Mouse (Mus musculus) intestine, embryonic 15.5 days (tissue): ENCODE results near the gene Aldh9a1. TPM values are rescaled to one million over a fixed set of nuclear protein-coding genes. Genes with fewer than 3 reads are reported as not detected.

ENCODE experiments used
- ATAC-seq: fragments of 200-750 bp; cut with Nextera tagmentation; 2 replicates; pipeline ENCODE4 v1.8.0; 2017; ENCODE audit warnings: moderate TSS enrichment, moderate library complexity
- H3K27ac ChIP-seq: fragments of 300-500 bp; sonication (generic); 2 replicates; pipeline ENCODE4 v1.5.1; 2015; ENCODE audit warnings: mild to moderate bottlenecking, inconsistent platforms
- H3K27me3 ChIP-seq: fragments of 300-500 bp; sonication (generic); replicated peaks from 2 replicates; pipeline ENCODE4 v1.6.1; 2015; ENCODE audit warnings: inconsistent platforms
- H3K36me3 ChIP-seq: fragments of 300-500 bp; sonication (generic); 2 replicates; pipeline ENCODE4 v1.6.1; 2015; ENCODE audit warnings: inconsistent platforms
- H3K4me1 ChIP-seq: fragments of 300-500 bp; sonication (generic); replicated peaks from 2 replicates; pipeline ENCODE4 v1.6.1; 2015; ENCODE audit warnings: inconsistent platforms
- H3K4me2 ChIP-seq: fragments of 300-500 bp; sonication (generic); replicated peaks from 2 replicates; pipeline ENCODE4 v1.6.1; 2015; ENCODE audit warnings: mild to moderate bottlenecking, inconsistent platforms
- H3K4me3 ChIP-seq: fragments of 300-500 bp; sonication (generic); replicated peaks from 2 replicates; pipeline ENCODE4 v1.5.1; 2015; ENCODE audit warnings: inconsistent platforms
- H3K9ac ChIP-seq: fragments of 300-500 bp; sonication (generic); 2 replicates; pipeline ENCODE4 v1.6.1; 2015; ENCODE audit warnings: inconsistent platforms
- H3K9me3 ChIP-seq: fragments of 300-500 bp; sonication (generic); 2 replicates; pipeline ENCODE4 v1.6.1; 2016; ENCODE audit warnings: inconsistent platforms
- WGBS: fragments of 180-500 bp; shearing (Covaris S2); methylation state at CpG from one replicate; pipeline ENCODE4 v1.1.7; 2015; 5-methylcytosine and 5-hydroxymethylcytosine counted together
- polyA plus RNA-seq: library from polyadenylated mRNA; unstranded; fragments of >200 nt; fragmentation: Nextera tagmentation; extraction: Ambion mirVana; gene quantifications from 2 replicates; pipeline ENCODE4 v1.2.1, GENCODE M21; 2015

The Aldh9a1 gene
- polyA plus RNA-seq, 1 experiment from 2014 or later, result 133 TPM

GRCm38 (mm10) chr1:167378019-167378418 lies 28.2 kb downstream of the Aldh9a1 start:
- H3K9ac ChIP-seq, result no peak overlapping the region
- peak overlapping the region; percentile 55 for H3K27ac ChIP-seq
- H3K4me3 ChIP-seq, result no peak overlapping the region
- H3K36me3 ChIP-seq, result no peaks in the 10 kb centered on the region
- no peak overlapping the region for H3K4me2 ChIP-seq
- H3K9me3 ChIP-seq, result no peaks in the 10 kb centered on the region
- 56% methylated on average over 6 of the region's 6 CpGs for WGBS
- ATAC-seq, result peak; percentile 52
- H3K27me3 ChIP-seq, result no peaks in the 10 kb centered on the region
- H3K4me1 ChIP-seq, result peaks cover 11% of the 10 kb centered on the region; the same call in 1 of the 2 replicates

GRCm38 (mm10) chr1:167379751-167380150 lies 30.0 kb downstream of the Aldh9a1 start:
- no peak overlapping the region for H3K9ac ChIP-seq
- H3K4me2 ChIP-seq, result no peak overlapping the region
- H3K27ac ChIP-seq, result no peak overlapping the region
- H3K4me3 ChIP-seq, result no peak overlapping the region
- 83% methylated on average over 5 of the region's 5 CpGs for WGBS
- no peaks in the 10 kb centered on the region for H3K9me3 ChIP-seq
- H3K27me3 ChIP-seq, result no peaks in the 10 kb centered on the region
- peaks cover 8% of the 10 kb centered on the region; the same call in 1 of the 2 replicates for H3K4me1 ChIP-seq
- H3K36me3 ChIP-seq, result no peaks in the 10 kb centered on the region
- no peak for ATAC-seq

- Histone ChIP-seq H3K36me3 (no peaks in the 10 kb centered on the region), H3K27me3 (no peaks in the 10 kb centered on the region), H3K4me2 (no peak overlapping the region), H3K9me3 (no peaks in the 10 kb centered on the region), H3K9ac (no peak overlapping the region), H3K27ac (no peak overlapping the region), H3K4me1 (peaks cover 8% of the 10 kb centered on the region; the same call in 1 of the 2 replicates), H3K4me3 (no peak overlapping the region)
- 90% methylated on average over 2 of the region's 2 CpGs for WGBS
- no peak for ATAC-seq
Measured at GRCm38 (mm10) chr1:167380223-167380622, 30.4 kb downstream of the Aldh9a1 start.

- 67% methylated on average over 8 of the region's 8 CpGs for WGBS
- H3K4me3 ChIP-seq, result no peak overlapping the region
- no peaks in the 10 kb centered on the region for H3K27me3 ChIP-seq
- H3K36me3 ChIP-seq, result no peaks in the 10 kb centered on the region
- H3K9me3 ChIP-seq, result no peaks in the 10 kb centered on the region
- peak overlapping the region; percentile 71 for H3K27ac ChIP-seq
- H3K4me1 ChIP-seq, result peaks cover 8% of the 10 kb centered on the region; the same call in 1 of the 2 replicates
- H3K9ac ChIP-seq, result no peak overlapping the region
- no peak overlapping the region for H3K4me2 ChIP-seq
- peak; percentile 64 for ATAC-seq
Measured at GRCm38 (mm10) chr1:167381050-167382015, 31.5 kb downstream of the Aldh9a1 start.

- Histone ChIP-seq H3K4me3 (no peak overlapping the region), H3K27me3 (no peaks in the 10 kb centered on the region), H3K9ac (no peak overlapping the region), H3K4me1 (peaks cover 11% of the 10 kb centered on the region), H3K27ac (peak overlapping the region; percentile 71; the same call in 1 of the 2 replicates), H3K9me3 (no peaks in the 10 kb centered on the region), H3K4me2 (no peak overlapping the region), H3K36me3 (no peaks in the 10 kb centered on the region)
- 77% methylated on average over 7 of the region's 7 CpGs for WGBS
- no peak for ATAC-seq
Measured at GRCm38 (mm10) chr1:167382316-167382715, 32.5 kb downstream of the Aldh9a1 start.

GRCm38 (mm10) chr1:167382763-167383162 lies 33.0 kb downstream of the Aldh9a1 start:
- WGBS, result 91% methylated on average over 5 of the region's 5 CpGs
- H3K27ac ChIP-seq, result no peak overlapping the region

GRCm38 (mm10) chr1:167383178-167383577 lies 33.4 kb downstream of the Aldh9a1 start:
- Histone ChIP-seq H3K4me1 (peaks cover 11% of the 10 kb centered on the region), H3K9ac (no peak overlapping the region), H3K4me2 (no peak overlapping the region), H3K27me3 (no peaks in the 10 kb centered on the region), H3K9me3 (no peaks in the 10 kb centered on the region), H3K4me3 (no peak overlapping the region), H3K27ac (no peak overlapping the region), H3K36me3 (no peaks in the 10 kb centered on the region)
- ATAC-seq, result no peak
- WGBS, result 87% methylated on average over 5 of the region's 5 CpGs

More at GRCm38 (mm10) chr1:167382763-167383162, 33.0 kb downstream of the Aldh9a1 start:
- no peak overlapping the region for H3K4me3 ChIP-seq
- H3K9me3 ChIP-seq, result no peaks in the 10 kb centered on the region
- no peaks in the 10 kb centered on the region for H3K36me3 ChIP-seq
- no peak overlapping the region for H3K4me2 ChIP-seq
- no peak overlapping the region for H3K9ac ChIP-seq
- ATAC-seq, result no peak
- H3K27me3 ChIP-seq, result no peaks in the 10 kb centered on the region
- peaks cover 11% of the 10 kb centered on the region for H3K4me1 ChIP-seq

- H3K4me1 ChIP-seq, result peaks cover 11% of the 10 kb centered on the region
- no peak overlapping the region for H3K4me3 ChIP-seq
- peak; percentile 88 for ATAC-seq
- H3K27ac ChIP-seq, result peak overlapping the region; percentile 71
- H3K27me3 ChIP-seq, result no peaks in the 10 kb centered on the region
- no peak overlapping the region for H3K4me2 ChIP-seq
- 40% methylated on average over 3 of the region's 3 CpGs for WGBS
- no peaks in the 10 kb centered on the region for H3K36me3 ChIP-seq
- H3K9ac ChIP-seq, result no peak overlapping the region
- no peaks in the 10 kb centered on the region for H3K9me3 ChIP-seq
Measured at GRCm38 (mm10) chr1:167384156-167384555, 34.4 kb downstream of the Aldh9a1 start.

- 85% methylated on average over 2 of the region's 2 CpGs for WGBS
- Histone ChIP-seq H3K27ac (peak overlapping the region; percentile 71; the same call in 1 of the 2 replicates), H3K36me3 (no peaks in the 10 kb centered on the region)
Measured at GRCm38 (mm10) chr1:167385211-167385610, 35.4 kb downstream of the Aldh9a1 start.

GRCm38 (mm10) chr1:167385636-167386035 lies 35.8 kb downstream of the Aldh9a1 start:
- H3K4me1 ChIP-seq, result peaks cover 16% of the 10 kb centered on the region
- no peaks in the 10 kb centered on the region for H3K36me3 ChIP-seq
- no peak overlapping the region for H3K9ac ChIP-seq
- no peak for ATAC-seq
- 0 out of 2 replicates have a peak overlapping the region, but pooled peaks have one; percentile 25 for H3K27ac ChIP-seq
- no peaks in the 10 kb centered on the region for H3K27me3 ChIP-seq
- no peak overlapping the region for H3K4me2 ChIP-seq
- 79% methylated on average over 5 of the region's 5 CpGs for WGBS
- H3K4me3 ChIP-seq, result no peak overlapping the region
- H3K9me3 ChIP-seq, result no peaks in the 10 kb centered on the region

More at GRCm38 (mm10) chr1:167385211-167385610, 35.4 kb downstream of the Aldh9a1 start:
- peaks cover 15% of the 10 kb centered on the region for H3K4me1 ChIP-seq
- no peak overlapping the region for H3K4me2 ChIP-seq
- no peak overlapping the region for H3K4me3 ChIP-seq
- ATAC-seq, result no peak
- H3K27me3 ChIP-seq, result no peaks in the 10 kb centered on the region
- no peak overlapping the region for H3K9ac ChIP-seq
- H3K9me3 ChIP-seq, result no peaks in the 10 kb centered on the region

- Histone ChIP-seq H3K27ac (no peak overlapping the region), H3K9ac (no peak overlapping the region)
Measured at GRCm38 (mm10) chr1:167386466-167386865, 36.7 kb downstream of the Aldh9a1 start.

GRCm38 (mm10) chr1:167387310-167387709 lies 37.5 kb downstream of the Aldh9a1 start:
- Histone ChIP-seq H3K36me3 (no peaks in the 10 kb centered on the region), H3K9me3 (no peaks in the 10 kb centered on the region), H3K4me2 (no peak overlapping the region), H3K27ac (no peak overlapping the region), H3K9ac (no peak overlapping the region), H3K4me1 (peaks cover 11% of the 10 kb centered on the region), H3K27me3 (no peaks in the 10 kb centered on the region), H3K4me3 (no peak overlapping the region)
- ATAC-seq, result no peak
- 52% methylated on average over 2 of the region's 2 CpGs for WGBS

More at GRCm38 (mm10) chr1:167386466-167386865, 36.7 kb downstream of the Aldh9a1 start:
- H3K4me1 ChIP-seq, result peaks cover 18% of the 10 kb centered on the region
- 50% methylated on average over 1 of the region's 2 CpGs for WGBS
- no peak overlapping the region for H3K4me3 ChIP-seq
- no peaks in the 10 kb centered on the region for H3K27me3 ChIP-seq
- no peak overlapping the region for H3K4me2 ChIP-seq
- ATAC-seq, result no peak
- no peaks in the 10 kb centered on the region for H3K36me3 ChIP-seq
- H3K9me3 ChIP-seq, result no peaks in the 10 kb centered on the region
